7 mouse cellular contexts compared by ENCODE assay signal in genomic region chr10:43477459-43477858, GRCm38 (mm10). TPM values are rescaled to one million over a fixed set of nuclear protein-coding genes. Genes with fewer than 3 reads are reported as not detected.
DNase-seq lines count a peak whose midpoint lies in the region; ATAC-seq and TF ChIP-seq lines count a peak whose summit lies in the region.

No protein-coding gene starts in this region.

- H3K4me2 ChIP-seq in CH12.LX (ENCODE audit: insufficient read depth, low read depth, poor library complexity, severe bottlenecking) = peak overlapping the region; percentile 69
- peak overlapping the region; percentile 93 for H3K4me2 ChIP-seq in forebrain, embryonic 12.5 days
- peak overlapping the region; percentile 99 for H3K4me2 ChIP-seq in liver, embryonic 13.5 days

- H3K9me3 ChIP-seq in CH12.LX (replicated peaks; ENCODE audit: low read length) = no peaks in the 10 kb centered on the region
- H3K9me3 ChIP-seq in E14TG2a.4 (ENCODE audit: low read length) = no peaks in the 10 kb centered on the region
- H3K9me3 ChIP-seq in forebrain, embryonic 12.5 days = no peaks in the 10 kb centered on the region
- no peaks in the 10 kb centered on the region for H3K9me3 ChIP-seq in liver, embryonic 13.5 days (replicated peaks)

- DNase-seq in CH12.LX (ENCODE audit: extremely low read depth) = no peak
- DNase-seq in liver, embryonic 13.5 days = no peak
- no peak for DNase-seq in spleen, postnatal 36 days (ENCODE audit: low spot score in 2 of 2)
- DNase-seq in layer of hippocampus, adult 11-12 months (ENCODE audit: low spot score) = no peak

- peak overlapping the region; percentile 50 for H3K9ac ChIP-seq in CH12.LX (ENCODE audit: insufficient read depth, low read depth)
- peak overlapping the region; percentile 29; the same call in 1 of the 2 replicates for H3K9ac ChIP-seq in forebrain, embryonic 12.5 days
- H3K9ac ChIP-seq in liver, embryonic 13.5 days = peak overlapping the region; percentile 90

- H3K27me3 ChIP-seq in CH12.LX (replicated peaks) = no peaks in the 10 kb centered on the region
- H3K27me3 ChIP-seq in E14TG2a.4 (ENCODE audit: insufficient read depth, low read length) = no peaks in the 10 kb centered on the region
- H3K27me3 ChIP-seq in forebrain, embryonic 12.5 days = no peaks in the 10 kb centered on the region
- H3K27me3 ChIP-seq in liver, embryonic 13.5 days = no peaks in the 10 kb centered on the region

- no peak for TF ChIP-seq RAD21 in CH12.LX (IDR thresholded peaks at IDR 0.05; ENCODE audit: low read depth, low read length)

- no peak for ATAC-seq in forebrain, embryonic 12.5 days (ENCODE audit: low FRiP score)
- no peak for ATAC-seq in liver, embryonic 13.5 days (ENCODE audit: low read depth)
- no peak for ATAC-seq in monocyte, adult 5-6 weeks (replicated peaks; ENCODE audit: insufficient number of reproducible peaks, low FRiP score, low TSS enrichment, poor library complexity, severe bottlenecking)

- H3K4me1 ChIP-seq in CH12.LX (ENCODE audit: control insufficient read depth in 1 of 2, insufficient read depth in 2 of 2) (peaks cover 4 to 37% of the 10 kb centered on the region in 2 experiments; a peak in 3 of 4 replicates), E14TG2a.4 (replicated peaks; ENCODE audit: low read depth, low read length) (peaks cover 66% of the 10 kb centered on the region)
- H3K4me1 ChIP-seq in forebrain, embryonic 12.5 days = peaks cover 39% of the 10 kb centered on the region
- peaks cover 49% of the 10 kb centered on the region for H3K4me1 ChIP-seq in liver, embryonic 13.5 days (replicated peaks)

- in situ Hi-C loops in CH12.LX (cut with MboI; ENCODE audit: low pct_ligation_motif_present, low pct_unique_long_range_greater_than_20kb, low sequenced_read_pairs) = no loop called here

- H3K4me3 ChIP-seq in CH12.LX (replicated peaks in 1 of 3; ENCODE audit: low read depth in 2 of 3, low read length in 2 of 3, poor library complexity in 1 of 3) = peak overlapping the region in 1 of 3 experiments; percentile 85
- H3K4me3 ChIP-seq in E14TG2a.4 (replicated peaks; ENCODE audit: low read length) = peak overlapping the region; percentile 87
- H3K4me3 ChIP-seq in forebrain, embryonic 12.5 days (replicated peaks) = peak overlapping the region; percentile 85
- peak overlapping the region; percentile 83 for H3K4me3 ChIP-seq in liver, embryonic 13.5 days (replicated peaks)

- TF ChIP-seq POLR2A in CH12.LX (IDR thresholded peaks at IDR 0.05; ENCODE audit: low read depth, low read length) = no peak

- no peak overlapping the region for H3K27ac ChIP-seq in CH12.LX (ENCODE audit: insufficient read depth, low read depth)
- peak overlapping the region; percentile 98 for H3K27ac ChIP-seq in forebrain, embryonic 12.5 days
- 0 out of 2 replicates have a peak overlapping the region, but pooled peaks have one; percentile 88 for H3K27ac ChIP-seq in liver, embryonic 13.5 days

- H3K36me3 ChIP-seq in CH12.LX (replicated peaks in 1 of 2; ENCODE audit: control insufficient read depth in 1 of 2, insufficient read depth in 1 of 2, low read length in 1 of 2) (no peaks in the 10 kb centered on the region), E14TG2a.4 (ENCODE audit: insufficient read depth, low read length) (no peaks in the 10 kb centered on the region)
- H3K36me3 ChIP-seq in forebrain, embryonic 12.5 days (replicated peaks) = no peaks in the 10 kb centered on the region
- H3K36me3 ChIP-seq in liver, embryonic 13.5 days = no peaks in the 10 kb centered on the region

- H3K79me2 ChIP-seq in CH12.LX (replicated peaks; ENCODE audit: control insufficient read depth, extremely low read depth, insufficient read depth, poor library complexity, severe bottlenecking) = peaks cover 22% of the 10 kb centered on the region; the same call in 1 of the 2 replicates

- TF ChIP-seq CTCF in CH12.LX (conservative IDR thresholded peaks at IDR 0.05 in 1 of 2, IDR thresholded peaks at IDR 0.05 in 1 of 2; ENCODE audit: low read depth in 2 of 2, low read length in 2 of 2) (no peak), E14TG2a.4 (conservative IDR thresholded peaks at IDR 0.05; ENCODE audit: low read length) (no peak)

- dilution Hi-C loops in CH12.LX (cut with MboI; ENCODE audit: extremely low pct_ligation_motif_present, extremely low pct_unique_long_range_greater_than_20kb, low sequenced_read_pairs) = no loop called here

- 3% methylated on average over 9 of the region's 9 CpGs for WGBS in forebrain, embryonic 12.5 days
- WGBS in liver, embryonic 13.5 days (ENCODE audit: insufficient replicate concordance) = 29% methylated on average over 9 of the region's 9 CpGs

- no peak for TF ChIP-seq EP300 in CH12.LX (IDR thresholded peaks at IDR 0.05; ENCODE audit: low read length)

TF ChIP-seq in CH12.LX, 34 proteins besides CTCF, POLR2A, EP300 and RAD21:
- no peak for TF ChIP-seq ZC3H11A (IDR thresholded peaks at IDR 0.05; ENCODE audit: low read depth, low read length)
- TF ChIP-seq ZKSCAN1 (IDR thresholded peaks at IDR 0.05; ENCODE audit: borderline replicate concordance, low read depth, low read length) = no peak
- TF ChIP-seq POLR2AphosphoS2 (IDR thresholded peaks at IDR 0.05; ENCODE audit: low read depth, low read length) = no peak
- no peak for TF ChIP-seq JUN (IDR thresholded peaks at IDR 0.05; ENCODE audit: insufficient read depth, low read depth, low read length)
- TF ChIP-seq RCOR1 (conservative IDR thresholded peaks at IDR 0.05; ENCODE audit: low read depth, low read length) = no peak
- TF ChIP-seq CHD1 (IDR thresholded peaks at IDR 0.05; ENCODE audit: low read depth, low read length) = no peak
- TF ChIP-seq ZMIZ1 (IDR thresholded peaks at IDR 0.05; ENCODE audit: low read depth, low read length) = no peak
- no peak for TF ChIP-seq SMC3 (IDR thresholded peaks at IDR 0.05; ENCODE audit: low read depth, low read length)
- TF ChIP-seq USF1 (IDR thresholded peaks at IDR 0.05; ENCODE audit: low read depth, low read length) = no peak
- TF ChIP-seq USF2 (conservative IDR thresholded peaks at IDR 0.05; ENCODE audit: low read depth, low read length) = no peak; the same call in 1 of the 2 replicates
- TF ChIP-seq MAFK (IDR thresholded peaks at IDR 0.05; ENCODE audit: insufficient replicate concordance, low read length) = no peak
- no peak for TF ChIP-seq TCF12 (IDR thresholded peaks at IDR 0.05; ENCODE audit: low read depth, low read length)
- TF ChIP-seq MAX (IDR thresholded peaks at IDR 0.05; ENCODE audit: low read length) = no peak
- no peak for TF ChIP-seq CHD2 (IDR thresholded peaks at IDR 0.05; ENCODE audit: low read length)
- no peak for TF ChIP-seq GABPA (IDR thresholded peaks at IDR 0.05; ENCODE audit: insufficient replicate concordance, low read depth, low read length)
- no peak for TF ChIP-seq MEF2A (IDR thresholded peaks at IDR 0.05; ENCODE audit: borderline replicate concordance, low read depth, low read length)
- TF ChIP-seq KAT2A (IDR thresholded peaks at IDR 0.05; ENCODE audit: insufficient replicate concordance, low read length) = no peak

RNA-seq across cellular contexts. Expression of gene Bend3, which starts 1.2 kb away (rescaled TPM):
- total RNA-seq in CH12.LX (2012; rRNA removed) (8.7 and 11.8 TPM in 2 replicates), CH12.LX (2014; rRNA removed) (6.5 and 7.4 TPM in 2 replicates)
- polyA plus RNA-seq in CH12.LX (2012; ENCODE audit: insufficient read length, low read depth) = 14.8 and 18.9 TPM in 2 replicates
- 6.3 and 7.5 TPM in 2 replicates for polyA plus RNA-seq in forebrain, embryonic 12.5 days (2016; fragmentation: Nextera tagmentation; extraction: Ambion mirVana)
- 1.2 and 1.4 TPM in 2 replicates for polyA plus RNA-seq in liver, embryonic 13.5 days (2015; fragmentation: Nextera tagmentation; extraction: Ambion mirVana)
- 1.4 to 6.0 TPM (median 1.5 TPM) in 3 replicates for total RNA-seq in monocyte, adult 5-6 weeks (2017)

RNA-seq across cellular contexts. Expression of gene Gm9803, which starts 46.4 kb away (rescaled TPM):
- total RNA-seq in CH12.LX (2012; rRNA removed) (16.2 and 23.2 TPM in 2 replicates), CH12.LX (2014; rRNA removed) (56.6 and 99.7 TPM in 2 replicates)
- polyA plus RNA-seq in CH12.LX (2012; ENCODE audit: insufficient read length, low read depth) = 120 and 128 TPM in 2 replicates
- polyA plus RNA-seq in forebrain, embryonic 12.5 days (2016; fragmentation: Nextera tagmentation; extraction: Ambion mirVana) = 14.1 and 17.0 TPM in 2 replicates
- 8.8 and 12.9 TPM in 2 replicates for polyA plus RNA-seq in liver, embryonic 13.5 days (2015; fragmentation: Nextera tagmentation; extraction: Ambion mirVana)
- 2.1 to 13.0 TPM (median 8.4 TPM) in 3 replicates for total RNA-seq in monocyte, adult 5-6 weeks (2017)

Comparison
In these comparisons a context has a peak if more than half of its experiments do, and no peak if none do; other contexts are left out.
1. H3K9ac ChIP-seq: peak in every context shown above with its lines; median percentile 90 in liver, embryonic 13.5 days; 50 in CH12.LX; 29 in forebrain, embryonic 12.5 days.